Mouse (Mus musculus) retina, embryonic 14.5 days (tissue): Measurements from ENCODE around the gene Cdiptos.

Source experiments
- DNase-seq: peaks from one replicate; pipeline ENCODE4 v3.0.0-alpha.2; 2015; ENCODE audit warnings: low spot score

The Cdiptos gene

DNA sequence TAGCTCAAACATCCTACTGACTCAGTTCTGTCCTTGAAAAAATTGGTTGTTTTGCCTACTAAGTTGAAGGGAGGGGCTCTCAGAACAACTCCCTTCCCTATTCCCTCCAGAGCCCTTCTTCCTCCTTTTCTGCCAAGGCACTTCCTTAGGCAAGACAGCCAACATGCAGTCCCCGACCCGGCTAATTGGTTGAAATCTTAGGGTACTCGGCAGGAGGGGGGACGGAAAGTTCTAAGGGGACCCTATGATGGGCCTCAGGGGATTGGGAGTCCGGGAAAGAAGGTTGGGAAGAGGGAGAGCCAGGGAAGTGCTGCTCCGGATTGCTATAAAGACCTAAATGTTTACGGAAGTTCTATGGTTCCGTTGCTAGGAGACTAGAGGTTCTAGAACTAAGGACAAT lies 405 bp downstream of the Cdiptos start:
- DNase-seq: no peak

DNA sequence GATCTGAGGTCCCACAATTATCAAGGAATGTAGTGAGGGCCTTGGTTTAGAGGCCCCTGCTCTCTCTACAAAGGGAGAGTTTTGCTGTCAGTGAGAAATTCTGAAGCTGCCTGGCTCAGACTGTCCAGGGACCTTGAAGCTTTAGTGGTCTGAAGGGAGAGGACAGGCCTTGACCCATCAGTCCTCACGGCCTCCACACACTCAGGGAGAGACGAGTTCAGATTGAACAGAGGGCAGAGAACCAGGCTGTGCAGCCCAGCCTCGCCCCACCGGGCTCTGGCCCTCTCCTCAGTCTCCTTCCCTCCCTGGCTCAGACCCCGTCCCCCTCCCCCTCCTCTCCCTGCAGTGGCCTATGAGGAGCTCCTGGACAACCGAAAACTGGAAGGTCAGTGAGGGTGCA lies 8.5 kb downstream of the Cdiptos start:
- no peak for DNase-seq

DNA sequence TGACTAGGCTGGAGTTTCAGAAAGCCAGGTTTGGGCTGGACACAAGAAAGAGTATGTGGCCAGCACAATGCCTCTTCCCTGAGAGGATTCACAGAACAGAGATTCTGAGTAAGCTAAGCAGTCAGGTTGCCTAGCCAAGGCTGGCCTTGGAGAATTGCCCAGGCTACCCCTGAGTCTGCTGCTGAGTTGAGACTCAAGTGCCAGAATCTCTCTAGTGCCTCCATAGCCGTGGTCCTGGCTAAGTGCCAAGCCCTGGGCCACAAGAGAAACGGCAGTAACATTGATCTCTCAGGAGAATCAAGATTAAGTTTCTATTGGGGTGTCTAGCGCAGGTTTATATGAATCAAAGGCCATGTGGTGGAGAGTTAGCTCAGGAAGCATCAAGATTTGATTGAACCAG lies 10.3 kb downstream of the Cdiptos start:
- no peak for DNase-seq

DNA sequence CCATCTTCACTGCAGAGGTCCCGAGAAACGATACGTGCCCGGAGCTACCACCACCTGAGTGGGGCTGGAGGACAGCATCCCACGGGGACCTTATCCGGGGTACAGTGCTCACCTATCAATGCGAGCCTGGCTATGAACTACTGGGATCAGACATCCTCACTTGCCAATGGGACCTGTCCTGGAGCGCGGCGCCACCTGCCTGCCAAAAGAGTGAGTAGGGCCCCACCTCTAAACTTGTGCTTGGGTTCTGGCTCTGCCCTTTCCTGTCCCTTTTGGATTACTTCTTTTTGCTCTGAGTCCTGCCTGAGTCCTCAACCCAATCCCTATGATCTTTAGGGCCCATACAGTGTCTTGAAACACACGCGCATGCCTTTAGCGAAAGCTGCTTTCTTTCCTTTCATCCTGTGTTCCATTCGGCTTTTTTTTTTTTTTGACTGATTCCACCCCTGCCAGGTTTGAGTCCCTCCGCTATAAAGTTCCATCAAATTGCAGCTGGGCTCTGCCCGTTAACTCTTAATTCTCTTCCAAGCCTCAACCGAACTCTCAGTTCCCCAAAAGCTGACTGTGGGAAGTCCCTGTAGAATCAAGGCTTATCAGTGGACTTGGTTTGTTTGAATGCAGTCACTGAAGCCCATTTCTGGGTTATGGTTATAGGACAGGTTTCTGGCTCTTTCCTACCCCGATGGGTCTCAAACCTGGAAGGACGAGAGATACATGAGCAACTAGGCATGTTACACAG lies 12.2 kb downstream of the Cdiptos start:
- DNase-seq: peak; percentile 52

DNA sequence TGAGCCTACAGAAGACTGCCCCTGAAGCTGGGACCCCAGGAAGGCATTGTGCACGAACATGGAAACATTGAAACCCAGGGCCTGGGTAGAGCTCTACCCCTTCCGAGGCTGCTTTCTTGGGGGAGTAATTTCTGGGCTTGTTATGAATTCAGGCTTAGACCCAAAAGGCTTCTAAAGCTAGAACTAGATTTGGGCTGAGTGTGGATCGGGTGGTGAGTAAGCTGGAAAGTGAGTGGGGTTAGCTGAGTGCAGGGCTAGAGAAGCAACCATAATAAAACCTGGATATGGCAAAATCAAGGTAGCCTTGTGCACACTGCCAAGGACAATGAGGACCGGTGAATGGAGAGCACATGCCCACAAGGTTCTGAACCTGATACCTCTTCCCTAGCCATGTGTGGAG lies 13.9 kb downstream of the Cdiptos start:
- DNase-seq: no peak

DNA sequence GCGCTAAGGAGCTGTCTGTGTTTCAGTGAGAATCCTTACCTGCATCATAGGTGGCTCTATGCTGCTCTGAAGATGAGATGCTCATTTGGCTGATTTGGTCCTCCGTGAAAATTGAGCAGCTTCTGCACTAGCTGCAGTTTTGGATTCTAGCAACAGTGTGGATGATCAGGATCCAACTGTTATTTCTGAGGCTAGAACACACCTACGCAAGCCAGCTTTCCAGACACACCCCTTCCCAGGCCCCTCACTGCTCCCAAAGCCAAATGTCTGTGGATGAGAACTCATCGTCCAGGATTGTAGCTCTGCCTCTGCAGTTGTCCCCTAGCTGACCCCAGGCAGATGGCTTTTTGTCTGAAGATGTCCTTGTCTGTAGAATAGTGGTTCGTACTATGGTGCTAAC lies 14.8 kb downstream of the Cdiptos start:
- no peak for DNase-seq

DNA sequence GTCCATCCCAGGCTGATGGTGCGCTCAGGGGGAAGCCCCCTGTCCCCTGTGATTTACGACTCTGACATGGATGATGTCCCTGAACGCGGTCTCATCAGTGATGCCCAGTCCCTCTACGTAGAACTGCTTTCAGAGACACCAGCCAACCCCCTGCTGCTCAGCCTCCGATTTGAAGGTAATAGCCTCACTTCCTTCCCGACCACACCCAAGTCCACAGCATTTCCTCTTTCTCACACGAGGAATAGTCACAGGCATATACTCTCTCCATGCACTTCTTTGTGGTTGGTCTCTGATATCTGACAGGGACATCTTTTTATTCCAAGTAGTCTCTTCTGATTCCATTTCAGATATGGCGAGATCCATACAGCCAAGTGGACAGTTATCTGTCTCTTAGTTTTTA lies 16.1 kb downstream of the Cdiptos start:
- DNase-seq: no peak

DNA sequence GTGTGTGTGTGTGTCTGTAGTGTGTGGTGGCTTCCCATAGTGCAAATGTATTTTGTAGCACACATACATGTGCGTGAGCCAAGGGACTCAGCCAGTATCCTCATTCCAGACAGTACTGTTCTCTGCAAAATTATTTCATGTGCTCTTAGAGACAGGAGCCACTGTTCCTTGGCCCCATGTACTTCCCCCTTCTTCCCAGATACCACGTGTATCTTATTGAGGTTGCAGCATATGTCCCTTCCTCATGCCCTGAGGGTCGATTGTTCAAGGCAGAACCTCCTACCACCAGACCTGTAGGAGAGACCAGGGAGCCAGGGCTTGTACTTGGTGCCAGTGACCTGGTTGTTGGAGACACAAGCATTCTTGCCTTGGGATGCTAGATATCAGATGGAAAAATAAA lies 20.8 kb downstream of the Cdiptos start:
- no peak for DNase-seq

DNA sequence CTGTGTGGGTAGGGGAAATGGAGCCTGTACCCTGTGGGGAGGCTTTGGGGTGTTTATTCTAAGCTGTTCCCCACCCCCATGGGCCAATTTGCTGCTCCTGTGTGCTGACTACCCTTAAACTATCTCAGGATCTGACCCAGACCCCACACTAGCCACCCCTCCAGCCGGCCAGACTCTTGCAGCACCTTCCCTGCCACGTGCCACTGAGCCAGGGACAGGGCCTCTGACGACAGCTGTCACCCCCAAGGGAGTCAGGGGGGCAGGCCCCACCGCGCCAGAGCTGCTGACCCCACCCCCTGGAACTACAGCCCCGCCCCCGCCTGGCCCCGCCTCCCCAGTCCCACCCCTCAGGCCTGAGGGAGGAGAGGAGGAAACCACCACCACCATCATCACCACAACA lies 23.3 kb downstream of the Cdiptos start:
- DNase-seq: peak; percentile 9

DNA sequence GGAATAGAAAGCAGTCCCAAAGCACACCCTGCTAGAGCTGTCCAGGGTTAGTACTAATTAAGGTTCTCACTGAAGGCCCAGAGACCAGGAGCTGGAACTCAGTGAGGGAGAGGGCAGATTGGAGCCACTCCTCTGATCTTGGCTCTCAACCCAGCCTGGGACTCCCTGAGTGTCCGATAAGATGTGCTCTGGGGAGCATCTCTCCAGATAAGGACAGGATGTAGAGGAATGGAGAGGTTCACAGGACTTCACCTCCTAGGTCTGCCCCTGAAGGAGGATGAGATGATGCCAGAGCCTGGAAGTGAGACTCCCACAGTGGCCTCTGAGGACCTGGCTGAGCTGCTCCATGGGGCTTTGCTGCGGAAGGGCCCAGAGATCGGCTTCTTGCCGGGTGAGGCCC lies 24.2 kb downstream of the Cdiptos start:
- no peak for DNase-seq

DNA sequence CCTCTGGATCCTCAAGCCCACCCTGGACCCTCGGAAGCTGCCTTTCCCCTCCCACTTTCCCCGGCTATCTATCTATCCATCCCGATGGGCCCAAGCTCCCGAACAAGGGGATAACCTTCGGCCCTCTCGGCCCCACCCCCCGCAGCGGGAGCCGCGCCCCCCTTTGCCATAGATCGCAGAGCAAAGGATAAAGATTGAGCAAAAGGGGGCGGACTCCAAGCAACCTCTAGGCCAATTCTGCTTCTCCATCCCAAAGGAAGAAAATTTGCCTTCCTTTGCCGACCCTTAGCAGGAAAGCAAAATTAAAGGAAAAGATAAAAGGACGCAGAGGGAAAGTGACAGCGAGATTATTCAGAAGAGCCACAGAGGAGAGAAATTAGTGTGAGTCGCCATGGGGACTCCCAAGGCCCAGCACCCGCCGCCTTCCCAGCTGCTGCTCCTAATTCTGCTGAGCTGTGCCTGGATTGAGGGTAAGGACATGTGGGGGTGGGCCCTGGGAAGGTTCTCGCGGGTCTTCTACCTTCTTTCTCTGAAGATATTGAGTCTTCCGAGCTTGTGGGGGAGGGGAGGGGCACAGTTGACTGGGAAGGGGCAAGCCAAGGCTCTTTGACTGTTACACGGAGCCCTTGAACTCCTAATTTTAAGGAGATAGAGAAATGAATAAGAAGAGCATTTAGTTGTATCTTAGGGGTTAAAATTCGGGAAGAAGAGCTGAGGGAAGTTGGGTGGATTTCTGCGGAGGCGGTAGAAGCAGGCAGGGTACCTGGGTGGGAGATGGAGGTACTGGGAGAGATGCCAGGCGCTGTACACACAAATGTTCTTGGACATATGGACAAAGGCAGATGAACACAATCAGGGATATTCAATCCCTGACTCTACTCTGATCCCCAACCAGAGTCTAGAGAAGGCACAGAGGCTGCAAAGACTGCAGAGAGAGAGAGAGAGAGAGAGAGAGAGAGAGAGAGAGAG lies 25.0 kb downstream of the Cdiptos start:
- DNase-seq: peak; percentile 22

DNA sequence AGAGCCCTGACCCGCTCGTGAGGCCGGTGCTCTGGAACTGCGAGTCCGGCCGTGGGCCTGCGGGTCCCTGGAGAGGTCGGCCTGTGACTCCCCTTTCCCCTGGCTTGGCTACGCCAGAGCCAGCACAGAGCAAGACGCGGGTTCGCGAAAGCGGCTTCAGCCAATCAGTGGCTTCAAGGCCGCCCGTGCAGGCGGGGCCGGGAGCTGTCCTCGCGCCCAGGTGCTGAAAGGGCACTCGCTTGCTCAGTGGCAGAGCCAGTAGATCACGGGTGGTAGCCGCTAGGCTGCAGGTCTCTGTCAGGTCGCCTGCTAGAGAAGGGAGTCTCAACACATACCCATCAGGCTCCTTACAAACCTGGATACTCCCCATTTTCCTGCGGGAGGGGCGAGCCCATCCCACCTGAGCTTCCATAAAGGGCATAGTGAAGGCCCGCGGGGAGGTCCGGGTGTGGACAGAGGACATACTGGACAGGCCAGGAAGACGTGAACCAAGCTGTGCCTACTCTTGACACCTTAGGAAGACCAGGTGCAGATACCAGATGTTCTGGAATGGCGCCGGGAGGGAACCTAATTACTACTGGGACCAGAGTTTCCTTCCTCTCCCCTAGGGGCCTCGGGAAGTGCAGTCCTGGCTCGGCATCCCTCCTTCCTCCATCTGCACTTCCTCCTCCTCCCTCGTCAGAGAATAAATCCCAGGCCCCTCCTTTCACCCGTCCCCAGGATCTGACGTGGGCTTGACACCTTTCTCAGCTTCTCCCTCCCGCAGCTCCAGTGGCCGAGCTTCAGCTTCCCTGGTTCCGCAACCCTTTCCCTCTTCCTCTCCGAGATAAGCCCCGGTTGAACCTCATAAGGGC lies 25.9 kb downstream of the Cdiptos start, which contains the start of gene Sez6l2:
Gene Sez6l2, plus strand, starts transcription at position 771 of the 854 bp plus-strand sequence.
- peak; percentile 91 for DNase-seq

DNA sequence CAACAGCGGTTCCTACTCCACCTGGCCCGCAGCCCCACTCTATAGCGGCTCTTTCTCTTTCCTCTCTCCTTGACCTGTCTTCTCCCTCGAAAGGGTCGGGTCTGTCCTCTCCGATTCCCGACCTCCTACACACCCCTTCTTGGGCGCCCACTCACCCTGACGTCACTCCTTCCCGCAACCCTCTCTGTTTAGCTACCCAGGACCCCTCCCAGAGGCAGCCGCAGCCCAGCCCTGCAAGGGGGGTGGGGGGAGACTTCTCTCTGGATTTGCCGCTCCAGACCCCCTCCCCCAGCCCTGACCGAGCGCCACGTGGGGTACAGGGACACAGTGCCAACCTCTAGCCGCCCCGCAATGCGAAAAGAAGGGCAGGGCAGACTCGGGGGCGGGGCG lies 26.5 kb downstream of the Cdiptos start, which contains the start of gene Asphd1:
Gene Asphd1, minus strand, starts transcription at position 180 of the 390 bp plus-strand sequence.
- no peak for DNase-seq

DNA sequence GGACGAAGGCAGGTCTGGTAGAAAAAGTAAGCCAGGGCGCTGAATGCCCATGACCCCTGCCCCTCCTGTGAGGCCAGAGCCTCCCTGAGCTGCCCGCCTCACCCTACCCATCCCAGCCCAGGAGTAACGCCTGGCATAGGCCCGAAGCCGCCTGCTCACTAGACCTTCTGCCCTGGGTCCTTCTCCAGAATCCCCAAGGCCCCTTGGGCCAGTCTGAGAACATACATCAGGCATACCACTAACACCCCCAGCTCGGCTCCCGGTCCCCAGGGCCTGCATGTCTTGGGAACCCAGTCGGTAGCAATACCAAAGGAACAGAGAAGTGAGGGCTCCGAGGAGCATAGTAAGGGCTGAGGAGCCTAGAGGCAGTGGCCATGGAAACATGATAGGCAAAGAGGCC lies 27.3 kb downstream of the Cdiptos start:
- no peak for DNase-seq

DNA sequence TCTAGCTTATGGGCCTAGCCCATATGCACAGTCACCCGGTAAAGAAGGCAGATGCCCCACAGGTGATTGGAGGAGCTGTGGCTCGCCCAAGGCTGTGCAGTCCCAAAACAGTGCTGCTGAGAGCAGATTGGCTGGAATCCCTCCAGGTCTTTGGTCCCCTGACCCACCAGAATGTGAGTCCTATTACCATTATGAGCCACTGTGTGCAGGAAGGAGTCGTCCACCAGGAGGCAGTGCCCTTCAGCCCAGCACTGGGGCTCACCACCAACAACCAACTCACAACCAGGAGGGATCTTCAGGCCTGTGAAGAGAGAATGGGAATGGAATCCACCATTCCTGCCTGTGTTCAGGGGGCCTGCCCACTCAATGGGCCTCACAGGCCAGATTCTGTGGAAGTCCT lies 29.4 kb downstream of the Cdiptos start:
- DNase-seq: peak; percentile 66

DNA sequence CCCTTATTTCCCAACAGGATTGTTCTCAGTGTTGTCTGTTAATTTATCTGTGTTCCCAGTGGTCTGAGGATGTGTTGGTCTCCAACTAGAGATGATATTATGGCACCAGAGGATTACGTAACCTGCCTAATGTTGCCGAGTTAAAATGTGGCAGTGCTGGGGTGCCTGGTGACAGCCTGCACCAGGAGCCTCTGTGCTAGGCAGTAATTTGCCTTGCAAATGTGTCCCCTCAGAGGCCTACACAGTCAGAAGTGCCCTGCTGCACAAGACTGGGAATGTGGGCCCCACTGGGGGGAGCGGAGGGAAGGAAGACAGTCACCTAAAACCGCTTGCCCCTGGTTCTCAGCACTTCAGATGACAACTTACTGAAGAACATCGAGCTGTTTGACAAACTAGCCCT lies 34.1 kb downstream of the Cdiptos start:
- DNase-seq: no peak

DNA sequence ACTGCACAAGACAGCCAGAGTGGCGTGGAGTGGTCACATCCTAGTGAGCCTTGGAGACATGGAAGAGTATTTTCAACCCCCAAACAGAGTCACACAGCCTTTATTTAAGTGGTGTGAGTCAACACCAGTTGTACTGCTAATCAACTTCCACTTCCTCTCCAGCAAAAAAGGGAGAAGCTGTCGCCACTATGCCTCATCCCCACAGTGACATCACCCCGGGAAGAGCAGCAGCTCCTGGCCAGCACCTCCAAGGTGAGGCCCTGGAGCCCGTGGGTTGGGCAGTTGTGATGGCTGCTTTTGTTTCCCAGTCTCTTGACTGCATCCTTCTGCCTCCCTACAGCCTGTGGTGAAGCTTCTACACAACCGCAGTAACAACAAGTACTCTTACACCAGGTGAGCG lies 34.7 kb downstream of the Cdiptos start:
- no peak for DNase-seq

DNA sequence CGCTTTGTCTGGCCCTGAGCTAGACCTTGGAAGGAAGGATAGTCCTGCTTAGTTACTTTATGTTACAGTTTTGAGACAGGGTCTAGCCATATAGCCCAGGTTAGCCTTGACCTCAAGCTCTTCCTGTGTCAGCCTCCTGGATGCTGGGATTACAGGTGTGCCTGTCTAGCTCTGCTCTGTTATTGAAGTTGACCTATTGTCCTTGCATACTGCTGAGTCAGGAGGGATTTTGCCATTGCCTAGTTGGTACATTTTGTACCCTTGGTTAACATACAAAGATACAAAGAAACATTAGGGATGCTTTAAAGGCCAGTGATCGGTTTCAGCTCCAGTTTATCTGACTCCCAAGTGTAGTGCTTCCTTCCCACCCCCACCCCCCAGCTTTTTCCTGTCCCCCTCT lies 43.2 kb downstream of the Cdiptos start:
- DNase-seq: no peak

DNA sequence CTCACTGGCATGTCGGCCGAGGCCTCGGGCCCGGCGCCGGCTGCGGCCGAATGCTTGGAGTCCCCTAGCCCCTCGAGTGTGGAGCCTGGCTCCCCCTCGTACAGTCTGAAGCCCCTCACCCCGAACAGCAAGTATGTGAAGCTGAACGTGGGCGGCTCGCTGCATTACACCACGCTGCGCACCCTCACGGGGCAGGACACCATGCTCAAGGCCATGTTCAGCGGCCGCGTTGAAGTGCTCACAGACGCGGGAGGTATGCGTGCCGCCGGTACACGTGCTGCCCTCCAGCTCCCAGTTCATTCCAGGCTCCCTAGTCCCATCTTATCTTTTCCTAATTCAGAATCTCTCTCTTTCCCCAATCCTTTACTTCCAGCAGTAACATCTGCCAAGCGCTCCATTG lies 46.9 kb downstream of the Cdiptos start:
- DNase-seq: no peak

DNA sequence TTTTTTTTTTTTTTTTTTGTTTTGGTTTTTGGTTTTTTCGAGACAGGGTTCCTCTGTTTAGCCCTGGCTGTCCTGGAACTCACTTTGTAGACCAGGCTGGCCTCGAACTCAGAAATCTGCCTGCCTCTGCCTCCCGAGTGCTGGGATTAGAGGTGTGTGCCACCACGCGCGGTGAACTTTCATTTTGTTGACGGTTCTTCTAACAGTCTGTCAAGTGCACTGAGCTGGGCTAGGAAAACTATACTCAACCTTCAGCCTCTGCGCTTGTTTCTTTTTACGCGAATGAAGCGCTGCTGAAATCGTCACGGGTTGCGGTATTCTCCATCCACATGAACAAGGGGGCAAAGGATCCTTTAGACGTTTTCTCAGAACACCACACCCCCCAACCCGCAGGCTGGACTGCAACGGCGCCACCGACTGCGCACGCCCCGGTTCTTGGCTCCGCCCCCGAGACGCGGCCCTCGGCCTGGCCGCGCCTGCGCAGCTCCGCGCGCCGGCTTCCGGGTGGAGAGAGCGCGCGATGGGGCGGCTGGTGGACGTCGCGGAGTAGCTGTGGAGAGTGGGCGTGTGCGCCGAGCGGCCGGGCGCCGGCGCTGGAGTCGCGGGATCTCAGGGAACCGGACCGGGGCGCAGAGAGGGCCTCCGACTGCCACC lies 47.4 kb downstream of the Cdiptos start, which contains the start of gene Kctd13:
Gene Kctd13, plus strand, starts transcription at position 496 of the 654 bp plus-strand sequence.
- peak; percentile 94 for DNase-seq

DNA sequence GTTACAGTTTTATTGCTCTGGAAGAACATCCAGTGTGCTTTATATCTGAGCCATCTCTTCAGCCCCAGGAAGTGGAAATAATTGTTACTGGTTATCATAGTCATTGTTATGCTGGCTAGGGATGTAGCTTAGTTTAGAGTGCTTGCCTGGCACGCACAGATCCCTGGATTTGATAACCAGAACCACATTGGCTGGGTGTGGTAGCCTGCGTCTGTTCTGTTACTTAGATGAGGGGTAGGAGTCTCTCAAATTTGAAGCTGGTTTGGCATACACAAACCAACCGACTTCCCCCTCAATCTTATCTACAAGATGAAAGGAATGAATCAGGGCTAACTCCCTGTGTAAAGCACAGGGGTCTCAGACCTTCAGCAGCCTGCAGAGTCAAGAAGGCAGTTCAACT lies 49.6 kb downstream of the Cdiptos start:
- DNase-seq: no peak

DNA sequence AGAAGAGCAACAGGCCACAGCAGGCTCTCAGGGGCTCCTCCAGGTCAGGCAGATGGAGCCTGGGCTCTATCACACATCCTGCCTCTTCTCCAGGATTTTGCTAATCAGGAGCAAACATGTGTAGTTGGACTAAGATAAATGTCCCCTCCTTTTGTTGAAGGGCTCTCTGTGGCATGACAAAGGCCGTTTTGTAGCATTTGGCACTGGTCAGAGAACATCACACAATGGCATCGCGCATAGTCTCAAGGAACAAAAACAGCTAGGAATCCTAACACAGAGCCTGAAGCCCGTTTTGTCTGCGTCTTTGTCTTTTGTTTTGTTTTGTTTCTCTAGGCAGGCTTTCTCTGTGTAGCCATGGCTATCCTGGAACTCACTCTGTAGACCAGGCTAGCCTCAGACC lies 51.9 kb downstream of the Cdiptos start:
- no peak for DNase-seq
